Mouse (Mus musculus) bone marrow macrophage, adult 2 months (primary cell): ENCODE measurements around the gene Enoph1.

Source experiments
- CTCF ChIP-seq: IDR thresholded peaks from 2 replicates; pipeline ENCODE4 v1.5.1; 2012; ENCODE audit warnings: low read depth, mild to moderate bottlenecking, low read length, moderate library complexity
- POLR2A ChIP-seq: IDR thresholded peaks from 2 replicates; pipeline ENCODE4 v1.6.1; 2012; ENCODE audit warnings: mild to moderate bottlenecking, low read depth, low read length, borderline replicate concordance

DNA sequence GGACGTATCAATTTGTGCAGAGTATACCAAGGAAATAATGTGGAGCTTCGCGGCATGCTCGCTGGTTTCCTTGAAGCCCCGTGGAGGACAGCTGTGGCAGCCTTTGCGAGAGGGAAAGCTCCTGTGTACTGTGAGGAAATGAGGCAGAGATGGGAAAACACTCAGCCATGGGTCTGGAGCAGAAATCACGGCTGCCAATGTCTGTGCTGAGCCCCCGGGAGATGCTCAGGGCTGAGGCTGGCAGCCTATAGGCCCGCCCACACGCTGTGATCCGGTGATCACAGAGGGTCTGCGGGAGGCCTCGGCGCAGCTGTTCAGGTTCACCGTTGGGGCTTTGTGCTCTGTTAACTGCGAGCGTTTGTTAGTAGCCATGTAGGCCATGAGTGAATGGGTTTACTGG is 51.8 kb downstream of the Enoph1 start:
- TF ChIP-seq POLR2A, result no peak
- no peak for TF ChIP-seq CTCF
